Mouse (Mus musculus) lung, adult 2 months (tissue): ENCODE measurements at regions not wholly inside any gene's neighbourhood (a gene's known extent, or its start where the extent isn't known, plus 50 kb on each side); places are given as distances from the start of the nearest gene placed in this dataset.

Source experiments
- CTCF ChIP-seq: fragments of 200-500 bp; IDR thresholded peaks from 2 replicates; pipeline ENCODE4 v1.5.1; 2011; ENCODE audit warnings: mild to moderate bottlenecking, low read length, control low read depth; ENCODE audit not compliant: insufficient read depth
- POLR2A ChIP-seq: fragments of 200-500 bp; IDR thresholded peaks from 2 replicates; pipeline ENCODE4 v1.6.1; 2011; ENCODE audit warnings: low read depth, mild to moderate bottlenecking, control low read depth, low read length, borderline replicate concordance; ENCODE audit errors: extremely low read depth

GRCm38 (mm10) chr6:93580716-93581115, 637.4 kb upstream of the Adamts9 start:
- TF ChIP-seq CTCF, result no peak
- TF ChIP-seq POLR2A, result no peak
